Mouse (Mus musculus) spleen, postnatal 14 days (tissue): ENCODE results near the gene B4galnt2.

ENCODE experiments used
- DNase-seq, 2 experiments: peaks; one replicate each; pipeline ENCODE4 v3.0.0; 2021 to 2022; ENCODE audit warnings: low spot score in 2 of 2

B4galnt2 gene

DNA sequence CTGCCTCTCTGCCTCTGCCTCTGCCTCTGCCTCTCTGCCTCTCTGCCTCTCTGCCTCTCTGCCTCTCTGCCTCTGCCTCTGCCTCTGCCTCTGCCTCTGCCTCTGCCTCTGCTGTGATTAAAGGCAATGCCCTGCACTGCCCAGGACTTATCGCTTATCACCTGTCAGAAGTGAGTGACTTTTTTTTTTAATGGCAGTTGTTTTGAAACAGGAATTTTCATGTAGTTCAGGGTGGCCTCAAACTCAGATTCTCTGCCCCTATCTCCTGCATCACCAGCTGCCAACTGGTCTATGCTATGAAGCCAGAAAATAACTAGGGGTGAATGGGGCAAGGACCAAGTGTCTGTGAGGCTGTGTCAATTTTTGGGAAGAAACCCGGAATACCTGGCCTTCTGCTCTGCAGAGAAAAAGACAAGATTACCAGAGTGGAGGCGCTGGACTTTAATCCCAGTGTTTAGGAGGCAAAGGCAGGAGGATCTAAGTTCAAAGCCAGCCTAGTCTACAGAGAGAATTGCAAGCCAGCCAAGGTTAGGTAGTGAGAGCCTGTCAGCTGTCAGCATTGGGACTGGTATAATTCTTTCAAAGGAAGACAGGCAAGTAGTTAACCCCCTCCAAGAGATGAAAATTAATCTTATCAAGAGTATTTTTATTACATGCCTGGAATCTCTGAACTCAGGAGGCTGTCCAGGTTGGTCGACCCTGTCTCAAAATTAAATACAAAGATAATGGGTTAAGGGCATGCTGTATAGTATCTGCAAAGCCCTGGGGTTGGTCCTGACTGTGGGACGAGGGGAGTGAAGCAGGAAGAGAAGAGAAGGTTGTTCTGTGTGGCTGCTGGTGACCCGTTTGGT lies 88.1 kb downstream of the B4galnt2 start:
- DNase-seq: no peak

- no peak for DNase-seq
Measured at GRCm38 (mm10) chr11:95825625-95826024, 89.1 kb downstream of the B4galnt2 start.

DNA sequence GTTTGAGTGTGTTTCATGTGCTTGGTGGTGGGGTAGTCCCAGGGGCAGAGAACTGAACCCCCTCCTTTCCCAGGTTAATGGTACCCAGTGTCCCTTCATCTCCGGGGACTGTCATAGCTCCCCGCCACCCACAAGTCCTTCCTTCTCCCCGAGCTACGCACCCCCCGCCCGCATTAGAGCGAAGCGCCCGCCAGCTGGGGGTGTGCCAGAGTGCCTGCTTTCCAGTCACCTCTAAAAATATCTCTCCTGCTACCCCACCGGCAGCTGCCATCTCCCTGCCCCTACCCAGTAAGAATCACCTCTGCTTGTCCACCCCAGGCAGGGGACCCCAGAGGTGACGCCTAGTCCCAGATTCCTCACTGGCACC lies 89.8 kb downstream of the B4galnt2 start:
- DNase-seq: no peak

- DNase-seq: peak; percentile 84 to 90
Measured at GRCm38 (mm10) chr11:95824071-95824876, 90.4 kb downstream of the B4galnt2 start, which contains the start of gene Phospho1. Phospho1 (plus strand) TSS chr11:95824499.

DNA sequence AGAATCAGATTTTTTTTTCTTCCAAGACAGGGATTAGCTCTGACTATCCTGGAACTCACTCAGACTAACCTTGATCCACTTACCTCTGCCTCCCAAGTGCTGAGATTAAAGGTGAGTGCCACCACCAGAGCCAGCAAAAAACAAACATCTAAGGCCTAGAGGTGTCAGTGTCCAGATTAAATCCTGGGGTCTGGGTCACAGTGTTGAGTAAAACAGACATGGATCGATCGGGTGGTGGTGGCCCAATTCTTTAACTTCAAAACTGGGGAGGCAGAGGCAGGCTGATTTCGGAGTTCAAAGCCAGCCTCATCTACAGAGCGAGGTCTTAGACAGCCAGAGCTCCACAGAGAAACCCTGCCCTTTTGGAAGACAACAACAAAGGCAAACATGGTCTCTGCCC lies 92.3 kb downstream of the B4galnt2 start:
- DNase-seq: no peak

- no peak for DNase-seq
Measured at GRCm38 (mm10) chr11:95821511-95821910, 93.2 kb downstream of the B4galnt2 start.

- DNase-seq: no peak
Measured at GRCm38 (mm10) chr11:95819138-95819537, 95.6 kb downstream of the B4galnt2 start.
